Mouse (Mus musculus): ENCODE results near the gene Cluap1.

DNA sequence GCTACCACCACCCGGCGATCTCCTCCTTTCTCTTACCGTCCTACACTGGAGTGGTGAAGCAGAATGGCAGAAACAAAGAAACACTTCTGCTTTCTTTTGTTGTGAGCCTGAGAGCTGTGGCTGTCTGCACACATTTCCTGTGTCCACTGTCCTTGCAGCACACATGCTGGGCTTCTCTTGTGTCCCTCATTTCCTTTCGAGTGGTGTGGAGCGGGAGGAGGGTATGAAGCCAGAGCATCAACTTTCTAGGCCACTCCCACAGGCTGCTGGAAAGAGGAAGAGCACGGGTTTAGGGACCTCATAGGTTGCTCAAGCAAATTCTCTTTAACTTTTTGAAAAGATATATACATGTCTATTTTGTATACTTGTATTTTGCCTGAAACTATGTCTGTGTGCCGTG, 20.6 kb downstream of the Cluap1 start:
- no peak for TF ChIP-seq CEBPB (IDR thresholded peaks at IDR 0.05; ENCODE audit: insufficient read depth, poor library complexity, severe bottlenecking)
- TF ChIP-seq E2F4 (IDR thresholded peaks at IDR 0.05; ENCODE audit: insufficient read depth) = no peak
- no peak for TF ChIP-seq POLR2A (IDR thresholded peaks at IDR 0.05; ENCODE audit: insufficient read length, low read depth)
- TF ChIP-seq USF1 (IDR thresholded peaks at IDR 0.05; ENCODE audit: low read depth) = no peak
- TF ChIP-seq MAX (IDR thresholded peaks at IDR 0.05; ENCODE audit: low read depth) = no peak
- no peak for TF ChIP-seq TCF12 (IDR thresholded peaks at IDR 0.05; ENCODE audit: insufficient read depth, poor library complexity, severe bottlenecking)
- no peak for TF ChIP-seq MYOG (IDR thresholded peaks at IDR 0.05; ENCODE audit: control insufficient read depth in 1 of 3, insufficient read depth in 1 of 3, insufficient read length in 2 of 3, low read depth in 2 of 3)
- TF ChIP-seq MYOD1 (IDR thresholded peaks at IDR 0.05; ENCODE audit: control insufficient read depth in 1 of 3, insufficient read length in 2 of 3, low read depth in 2 of 3) = no peak

Measured in myocyte (in vitro differentiated cells).